Comparison of ENCODE assay signal across 18 mouse cellular contexts in genomic region chr5:3399784-3400494, GRCm38 (mm10). TPM values are rescaled to one million over a fixed set of nuclear protein-coding genes. Genes with fewer than 3 reads are reported as not detected.
DNase-seq lines count a peak whose midpoint lies in the region; ATAC-seq and TF ChIP-seq lines count a peak whose summit lies in the region.
"Had no signal": no experiment of that assay in that cellular context is flagged by ENCODE, and none has a peak within 500 bp of the region (broad histone marks: within the 10 kb centered on the region; RNA-seq: fewer than 3 reads in every experiment).

No protein-coding gene starts in this region.

- no peak overlapping the region for H3K9ac ChIP-seq in limb, embryonic 11.5 days (ENCODE audit: low read length)
- H3K9ac ChIP-seq in liver, postnatal 0 days (replicated peaks), result no peak overlapping the region
- H3K9ac ChIP-seq: hindbrain, embryonic 15.5 days; kidney, embryonic 15.5 days had no signal

- H3K27ac ChIP-seq in limb, embryonic 11.5 days (replicated peaks; ENCODE audit: low read depth, low read length), result peak overlapping the region; percentile 79
- H3K27ac ChIP-seq in liver, postnatal 0 days (ENCODE audit: low read depth), result no peak overlapping the region
- H3K27ac ChIP-seq in cerebellum, adult 2 months (ENCODE audit: insufficient read depth, low read length), result no peak overlapping the region
- H3K27ac ChIP-seq: hindbrain, embryonic 15.5 days; kidney, embryonic 15.5 days; stomach, postnatal 0 days had no signal

- ATAC-seq in limb, embryonic 11.5 days (ENCODE audit: insufficient number of reproducible peaks, low FRiP score, low TSS enrichment, low read depth), result peak; percentile 76; the same call in 1 of the 2 replicates
- ATAC-seq in erythroblast, adult 5-6 weeks (replicated peaks; ENCODE audit: low FRiP score, poor library complexity, severe bottlenecking), result no peak
- no peak for ATAC-seq in liver, postnatal 0 days
- ATAC-seq: Patski had no signal

- H3K9me3 ChIP-seq in limb, embryonic 11.5 days (ENCODE audit: control insufficient read depth, low read length), result no peaks in the 10 kb centered on the region
- H3K9me3 ChIP-seq in liver, postnatal 0 days (ENCODE audit: low read length), result no peaks in the 10 kb centered on the region
- H3K9me3 ChIP-seq: hindbrain, embryonic 15.5 days; kidney, embryonic 15.5 days had no signal

- 19% methylated on average over 7 of the region's 7 CpGs for WGBS in limb, embryonic 11.5 days
- WGBS in liver, postnatal 0 days (ENCODE audit: insufficient replicate concordance), result 85% methylated on average over 7 of the region's 7 CpGs
- 84% methylated on average over 7 of the region's 7 CpGs for WGBS in cerebellum, adult 2 months

- TF ChIP-seq CTCF in liver, postnatal 0 days (IDR thresholded peaks at IDR 0.05; ENCODE audit: low read depth), result no peak
- no peak for TF ChIP-seq CTCF in cerebellum, adult 2 months (IDR thresholded peaks at IDR 0.05; ENCODE audit: borderline replicate concordance, insufficient read depth, low read depth, low read length)

- H3K27me3 ChIP-seq in limb, embryonic 11.5 days (ENCODE audit: control insufficient read depth, insufficient read depth, low read length), result no peaks in the 10 kb centered on the region
- H3K27me3 ChIP-seq in liver, postnatal 0 days (ENCODE audit: insufficient read depth, low read length), result no peaks in the 10 kb centered on the region
- no peaks in the 10 kb centered on the region; the same call in 1 of the 2 replicates for H3K27me3 ChIP-seq in cerebellum, adult 2 months (ENCODE audit: control insufficient read depth, insufficient read depth, low read length)
- H3K27me3 ChIP-seq: CH12.LX; hindbrain, embryonic 15.5 days; kidney, embryonic 15.5 days; Patski had no signal

- no peaks in the 10 kb centered on the region for H3K36me3 ChIP-seq in limb, embryonic 11.5 days (ENCODE audit: control insufficient read depth, insufficient read depth, low read length)
- H3K36me3 ChIP-seq in liver, postnatal 0 days (replicated peaks; ENCODE audit: insufficient read depth, low read length), result peaks cover 4% of the 10 kb centered on the region; the same call in 1 of the 2 replicates
- H3K36me3 ChIP-seq: hindbrain, embryonic 15.5 days; kidney, embryonic 15.5 days had no signal

- no peak overlapping the region for H3K4me2 ChIP-seq in limb, embryonic 11.5 days (ENCODE audit: low read depth, severe bottlenecking)
- no peak overlapping the region for H3K4me2 ChIP-seq in liver, postnatal 0 days (ENCODE audit: low read depth, low read length)
- H3K4me2 ChIP-seq: hindbrain, embryonic 15.5 days; kidney, embryonic 15.5 days had no signal

- no peak overlapping the region for H3K4me3 ChIP-seq in limb, embryonic 11.5 days (ENCODE audit: low read depth, low read length)
- H3K4me3 ChIP-seq in liver, postnatal 0 days (ENCODE audit: low read depth, low read length), result no peak overlapping the region
- H3K4me3 ChIP-seq in cerebellum, adult 2 months (replicated peaks; ENCODE audit: insufficient read depth, low read depth, low read length), result no peak overlapping the region
- H3K4me3 ChIP-seq: hindbrain, embryonic 15.5 days; kidney, embryonic 15.5 days had no signal

- DNase-seq in embryo, embryonic 10.5 days (ENCODE audit: low spot score), result peak; percentile 45
- no peak for DNase-seq in embryo, embryonic 9.5 days (ENCODE audit: extremely low spot score)
- peak; percentile 53 for DNase-seq in retina, postnatal 1 day
- no peak for DNase-seq in retina, embryonic 14.5 days (ENCODE audit: low spot score)
- DNase-seq in limb, embryonic 11.5 days (ENCODE audit: low spot score), result peak; percentile 42
- DNase-seq in liver, postnatal 0 days, result no peak
- no peak for DNase-seq in cerebellum, adult 2 months
- DNase-seq: cerebellum, adult 8-10 months; gastrocnemius, postnatal 25 days; lung, adult 18-20 months; spleen, adult 18-20 months; thymus, postnatal 25 days had no signal

- H3K4me1 ChIP-seq in limb, embryonic 11.5 days (ENCODE audit: control insufficient read depth, insufficient read depth, low read length), result peaks cover 2% of the 10 kb centered on the region; the same call in 1 of the 2 replicates
- H3K4me1 ChIP-seq in liver, postnatal 0 days (ENCODE audit: insufficient read depth), result peaks cover 3% of the 10 kb centered on the region; the same call in 1 of the 2 replicates
- H3K4me1 ChIP-seq in cerebellum, adult 2 months (ENCODE audit: control insufficient read depth, insufficient read depth, low read length), result peaks cover 2% of the 10 kb centered on the region; the same call in 1 of the 2 replicates
- H3K4me1 ChIP-seq: kidney, embryonic 15.5 days had no signal

- no peak for TF ChIP-seq EP300 in liver, postnatal 0 days (IDR thresholded peaks at IDR 0.05; ENCODE audit: low read depth)

- no peak for TF ChIP-seq POLR2A in cerebellum, adult 2 months (IDR thresholded peaks at IDR 0.05; ENCODE audit: borderline replicate concordance, insufficient read depth, low read length)

RNA-seq across cellular contexts. Expression of gene Cdk6, which starts 58.7 kb away (rescaled TPM):
- 31.3 and 32.1 TPM in 2 replicates for polyA plus RNA-seq in limb, embryonic 11.5 days (2014; fragmentation: Nextera tagmentation; extraction: Ambion mirVana)
- 30.5 and 40.5 TPM in 2 replicates for total RNA-seq in erythroblast, adult 5-6 weeks (2015; ENCODE audit: low replicate concordance)
- 16.2 and 21.3 TPM in 2 replicates for total RNA-seq in erythroblast, adult 5-6 weeks (2017; ENCODE audit: low replicate concordance)
- 17.1 and 17.3 TPM in 2 replicates for polyA plus RNA-seq in liver, postnatal 0 days (2015; fragmentation: Nextera tagmentation; extraction: Ambion mirVana)
- polyA plus RNA-seq in cerebellum, adult 2 months (2012; rRNA removed), result 0.39 and 0.51 TPM in 2 replicates

Comparison
In these comparisons a context has a peak if more than half of its experiments do, and no peak if none do; other contexts are left out.
1. DNase-seq: peak in embryo, embryonic 10.5 days (single experiment), retina, postnatal 1 day (single experiment) and limb, embryonic 11.5 days (single experiment); none in embryo, embryonic 9.5 days (single experiment), retina, embryonic 14.5 days (single experiment), liver, postnatal 0 days (single experiment) and cerebellum, adult 2 months (0 of 2).
2. RNA of gene Cdk6, which starts 58.7 kb away (polyA plus RNA-seq): 31.3 to 32.1 TPM in limb, embryonic 11.5 days and 17.1 to 17.3 TPM in liver, postnatal 0 days; 0.39 to 0.51 TPM in cerebellum, adult 2 months; every median in the first group is over 10 times any median in the second.